Mouse (Mus musculus): ENCODE measurements around the gene Apoc4. TPM values are rescaled to one million over a fixed set of nuclear protein-coding genes. Genes with fewer than 3 reads are reported as not detected.

Apoc4 gene
- polyA plus RNA-seq, 1 experiment from 2014 or later = not detected

DNA sequence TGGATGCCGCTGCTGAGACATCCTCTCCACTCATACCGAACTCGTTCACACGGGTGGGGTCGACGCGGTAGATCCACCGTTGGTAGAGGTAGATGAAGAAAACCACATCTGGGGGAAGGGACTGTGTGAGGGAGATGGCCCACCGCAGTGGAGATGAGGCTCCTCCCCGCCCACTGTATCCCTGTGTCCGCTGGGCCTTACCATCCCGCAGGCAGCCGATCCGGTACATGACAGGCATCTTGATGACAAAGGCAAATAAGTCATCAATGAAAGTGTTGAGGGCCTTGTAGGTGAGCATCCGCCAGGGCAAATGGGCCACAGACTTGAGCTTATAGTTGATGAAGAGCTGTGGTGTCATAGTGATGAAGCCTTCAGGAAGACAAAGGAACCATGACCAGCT lies 47.4 kb downstream of the Apoc4 start:
- no peak for ATAC-seq (replicated peaks)
- no peaks in the 10 kb centered on the region for H3K27me3 ChIP-seq

DNA sequence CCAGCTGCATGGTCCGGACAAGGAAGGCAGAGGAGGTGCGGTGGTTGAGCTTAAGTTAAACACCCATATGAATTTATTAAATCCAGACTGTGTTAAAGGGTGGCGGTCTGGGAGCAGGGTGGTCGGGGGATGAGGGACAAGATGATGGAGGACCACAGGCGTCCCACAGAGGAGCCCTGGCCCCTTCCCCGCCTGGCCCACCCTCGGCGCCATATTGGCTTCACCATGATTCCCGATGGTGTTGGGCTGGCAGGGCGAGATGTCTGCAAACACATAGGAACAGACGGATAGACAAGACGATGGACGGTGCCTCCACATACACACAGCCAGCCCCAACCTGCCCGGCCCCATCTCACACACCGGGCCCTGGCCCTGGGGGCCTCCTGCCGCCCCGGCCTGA lies 48.1 kb downstream of the Apoc4 start:
- H3K36me3 ChIP-seq = peaks cover 64% of the 10 kb centered on the region
- H3K4me1 ChIP-seq = peaks cover 13% of the 10 kb centered on the region
- H3K27me3 ChIP-seq = no peaks in the 10 kb centered on the region
- H3K4me3 ChIP-seq = no peak overlapping the region
- no peak overlapping the region for H3K4me2 ChIP-seq (replicated peaks)
- 93% methylated on average over 17 of the region's 17 CpGs for WGBS
- ATAC-seq (replicated peaks) = no peak
- no peaks in the 10 kb centered on the region for H3K9me3 ChIP-seq
- H3K9ac ChIP-seq (replicated peaks) = no peak overlapping the region
- H3K27ac ChIP-seq (replicated peaks) = no peak overlapping the region

More for the DNA sequence above, 47.4 kb downstream of the Apoc4 start:
- Histone ChIP-seq H3K4me1 (peaks cover 7% of the 10 kb centered on the region), H3K27ac (replicated peaks) (no peak overlapping the region), H3K36me3 (peaks cover 70% of the 10 kb centered on the region), H3K9ac (replicated peaks) (no peak overlapping the region), H3K4me3 (no peak overlapping the region), H3K9me3 (no peaks in the 10 kb centered on the region), H3K4me2 (replicated peaks) (no peak overlapping the region)
- 95% methylated on average over 15 of the region's 15 CpGs for WGBS

DNA sequence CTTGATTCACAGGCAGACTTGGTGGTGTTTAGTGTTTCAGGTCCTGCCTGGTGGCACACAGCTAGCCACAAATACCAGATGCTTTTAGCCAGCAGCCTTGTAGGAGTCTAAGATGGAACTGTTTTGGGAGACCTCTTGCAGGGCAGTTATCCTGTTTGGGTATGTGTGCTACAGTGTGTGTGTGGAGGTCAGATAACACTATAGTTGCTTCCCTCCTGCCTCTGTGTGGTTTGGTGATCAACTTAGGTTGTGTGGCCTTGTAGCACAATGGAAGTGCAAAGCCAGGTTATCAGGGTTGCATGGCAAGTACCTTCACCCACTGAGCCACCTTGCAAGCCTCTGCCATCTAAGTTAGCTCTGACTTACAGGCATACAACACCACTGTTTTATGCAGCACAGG lies 48.6 kb downstream of the Apoc4 start:
- H3K4me3 ChIP-seq = no peak overlapping the region
- no peak overlapping the region for H3K27ac ChIP-seq (replicated peaks)
- H3K4me2 ChIP-seq (replicated peaks) = no peak overlapping the region
- ATAC-seq (replicated peaks) = no peak
- peaks cover 59% of the 10 kb centered on the region for H3K36me3 ChIP-seq
- peaks cover 15% of the 10 kb centered on the region for H3K4me1 ChIP-seq
- H3K9me3 ChIP-seq = no peaks in the 10 kb centered on the region
- no peak overlapping the region for H3K9ac ChIP-seq (replicated peaks)
- H3K27me3 ChIP-seq = no peaks in the 10 kb centered on the region

GRCm38 (mm10) chr7:19632275-19632674 lies 49.0 kb downstream of the Apoc4 start:
- H3K4me2 ChIP-seq (replicated peaks) = no peak overlapping the region
- H3K4me1 ChIP-seq = peaks cover 15% of the 10 kb centered on the region
- peaks cover 54% of the 10 kb centered on the region for H3K36me3 ChIP-seq
- no peak for ATAC-seq (replicated peaks)
- no peaks in the 10 kb centered on the region for H3K9me3 ChIP-seq
- no peak overlapping the region for H3K9ac ChIP-seq (replicated peaks)
- H3K27me3 ChIP-seq = no peaks in the 10 kb centered on the region
- H3K27ac ChIP-seq (replicated peaks) = no peak overlapping the region
- H3K4me3 ChIP-seq = no peak overlapping the region

DNA sequence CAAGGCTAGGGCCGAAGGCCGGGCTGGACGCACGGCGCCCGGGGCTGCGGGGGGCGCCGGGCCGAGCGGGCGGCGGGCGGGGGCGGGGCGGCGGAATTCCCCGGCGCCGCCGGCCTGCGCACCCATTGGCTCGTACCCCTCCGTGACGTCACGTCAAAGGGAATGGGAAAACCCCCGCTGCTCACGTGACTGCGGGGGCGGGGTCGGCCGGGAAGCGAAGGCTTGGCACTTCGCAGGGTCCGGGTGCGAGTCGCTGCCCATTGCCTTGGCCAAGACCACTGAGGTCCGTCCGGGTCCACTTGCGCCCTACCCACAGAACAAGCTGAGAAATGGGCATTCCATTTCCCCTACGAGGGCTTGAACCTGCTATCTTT lies 51.9 kb downstream of the Apoc4 start, which contains the start of gene Relb:
Gene Relb, minus strand, starts transcription at position 78 of the 374 bp plus-strand sequence.
- Histone ChIP-seq H3K4me2 (replicated peaks) (peak within 1 kb of the TSS; percentile 99), H3K27ac (replicated peaks) (peak within 1 kb of the TSS; percentile 74), H3K27me3 (no peaks in the 10 kb centered on the region), H3K4me3 (peak within 1 kb of the TSS; percentile 89), H3K9me3 (no peaks in the 10 kb centered on the region), H3K9ac (replicated peaks) (peak within 1 kb of the TSS; percentile 53), H3K36me3 (peaks cover 27% of the 10 kb centered on the region), H3K4me1 (peaks cover 15% of the 10 kb centered on the region)
- WGBS = under 1% methylated on average over 35 of the region's 41 CpGs
- peak; percentile 68 for ATAC-seq (replicated peaks)

GRCm38 (mm10) chr7:19628536-19629360 lies 52.5 kb downstream of the Apoc4 start:
- Histone ChIP-seq H3K36me3 (peaks cover 21% of the 10 kb centered on the region), H3K9me3 (no peaks in the 10 kb centered on the region), H3K27me3 (no peaks in the 10 kb centered on the region), H3K4me3 (peak overlapping the region; percentile 89), H3K4me2 (replicated peaks) (peak overlapping the region; percentile 99), H3K27ac (replicated peaks) (peak overlapping the region; percentile 74), H3K4me1 (peaks cover 15% of the 10 kb centered on the region), H3K9ac (replicated peaks) (peak overlapping the region; percentile 53)
- WGBS = under 1% methylated on average over 57 of the region's 57 CpGs
- peak; percentile 86 for ATAC-seq (replicated peaks)

GRCm38 (mm10) chr7:19628192-19628535 lies 53.1 kb downstream of the Apoc4 start:
- Histone ChIP-seq H3K27me3 (no peaks in the 10 kb centered on the region), H3K27ac (replicated peaks) (peak overlapping the region; percentile 74), H3K9me3 (no peaks in the 10 kb centered on the region), H3K4me1 (peaks cover 15% of the 10 kb centered on the region), H3K9ac (replicated peaks) (no peak overlapping the region; the same call in 1 of the 2 replicates), H3K36me3 (peaks cover 15% of the 10 kb centered on the region), H3K4me2 (replicated peaks) (peak overlapping the region; percentile 99), H3K4me3 (peak overlapping the region; percentile 89)
- WGBS = 19% methylated on average over 17 of the region's 17 CpGs
- ATAC-seq (replicated peaks) = no peak; the same call in 1 of the 2 replicates

Other genes starting within 250 kb of the Apoc4 start
- 18.3 and 18.8 TPM in 2 replicates for gene Mark4, start 222.7 kb downstream of the Apoc4 start, polyA plus RNA-seq (2015; fragmentation: Nextera tagmentation; extraction: Ambion mirVana)
- gene Exoc3l2, start 218.1 kb downstream of the Apoc4 start, polyA plus RNA-seq (2015; fragmentation: Nextera tagmentation; extraction: Ambion mirVana) = 0.17 and 0.29 TPM in 2 replicates
- 4.9 and 5.4 TPM in 2 replicates for gene Bloc1s3, start 173.1 kb downstream of the Apoc4 start, polyA plus RNA-seq (2015; fragmentation: Nextera tagmentation; extraction: Ambion mirVana)
- gene Trappc6a, start 173.1 kb downstream of the Apoc4 start, polyA plus RNA-seq (2015; fragmentation: Nextera tagmentation; extraction: Ambion mirVana) = 35.3 and 43.0 TPM in 2 replicates
- gene Nkpd1, start 163.6 kb downstream of the Apoc4 start, polyA plus RNA-seq (2015; fragmentation: Nextera tagmentation; extraction: Ambion mirVana) = 0.66 and 0.75 TPM in 2 replicates
- gene Ppp1r37, start 118.4 kb downstream of the Apoc4 start, polyA plus RNA-seq (2015; fragmentation: Nextera tagmentation; extraction: Ambion mirVana) = 37.8 and 40.5 TPM in 2 replicates
- gene Zfp296, start 104.2 kb downstream of the Apoc4 start, polyA plus RNA-seq (2015; fragmentation: Nextera tagmentation; extraction: Ambion mirVana) = 0.19 and 0.57 TPM in 2 replicates
- gene Gemin7, start 103.9 kb downstream of the Apoc4 start, polyA plus RNA-seq (2015; fragmentation: Nextera tagmentation; extraction: Ambion mirVana) = 124 and 127 TPM in 2 replicates
- 61.3 and 64.9 TPM in 2 replicates for gene Clasrp, start 77.0 kb downstream of the Apoc4 start, polyA plus RNA-seq (2015; fragmentation: Nextera tagmentation; extraction: Ambion mirVana)
- gene Relb, start 52.0 kb downstream of the Apoc4 start, polyA plus RNA-seq (2015; fragmentation: Nextera tagmentation; extraction: Ambion mirVana) = 2.6 and 2.7 TPM in 2 replicates
- gene Clptm1, start 16.4 kb downstream of the Apoc4 start, polyA plus RNA-seq (2015; fragmentation: Nextera tagmentation; extraction: Ambion mirVana) = 92.4 and 99.6 TPM in 2 replicates
- not detected in 2 replicates for gene Apoc2, start 3.5 kb downstream of the Apoc4 start, polyA plus RNA-seq (2015; fragmentation: Nextera tagmentation; extraction: Ambion mirVana)
- not detected in 2 replicates for gene Gm44805, start 56 bp downstream of the Apoc4 start, polyA plus RNA-seq (2015; fragmentation: Nextera tagmentation; extraction: Ambion mirVana)
- 1.2 TPM in 2 replicates for gene Apoc1, start 11.2 kb upstream of the Apoc4 start, polyA plus RNA-seq (2015; fragmentation: Nextera tagmentation; extraction: Ambion mirVana)
- gene Apoe, start 17.7 kb upstream of the Apoc4 start, polyA plus RNA-seq (2015; fragmentation: Nextera tagmentation; extraction: Ambion mirVana) = 236 and 265 TPM in 2 replicates
- 137 and 147 TPM in 2 replicates for gene Tomm40, start 34.0 kb upstream of the Apoc4 start, polyA plus RNA-seq (2015; fragmentation: Nextera tagmentation; extraction: Ambion mirVana)
- gene Nectin2, start 69.0 kb upstream of the Apoc4 start, polyA plus RNA-seq (2015; fragmentation: Nextera tagmentation; extraction: Ambion mirVana) = 42.6 and 45.3 TPM in 2 replicates
- 6.8 TPM in 2 replicates for gene Bcam, start 89.5 kb upstream of the Apoc4 start, polyA plus RNA-seq (2015; fragmentation: Nextera tagmentation; extraction: Ambion mirVana)
- not detected in 2 replicates for gene Cblc, start 115.3 kb upstream of the Apoc4 start, polyA plus RNA-seq (2015; fragmentation: Nextera tagmentation; extraction: Ambion mirVana)
- 1.0 and 1.3 TPM in 2 replicates for gene Bcl3, start 141.3 kb upstream of the Apoc4 start, polyA plus RNA-seq (2015; fragmentation: Nextera tagmentation; extraction: Ambion mirVana)
- 7.6 and 8.4 TPM in 2 replicates for gene Gm19345, start 170.5 kb upstream of the Apoc4 start, polyA plus RNA-seq (2015; fragmentation: Nextera tagmentation; extraction: Ambion mirVana)
- 0.43 and 0.50 TPM in 2 replicates for gene Ceacam16, start 179.8 kb upstream of the Apoc4 start, polyA plus RNA-seq (2015; fragmentation: Nextera tagmentation; extraction: Ambion mirVana)
- gene Ceacam19, start 206.5 kb upstream of the Apoc4 start, polyA plus RNA-seq (2015; fragmentation: Nextera tagmentation; extraction: Ambion mirVana) = not detected in 2 replicates
- 7.1 and 7.3 TPM in 2 replicates for gene Pvr, start 239.7 kb upstream of the Apoc4 start, polyA plus RNA-seq (2015; fragmentation: Nextera tagmentation; extraction: Ambion mirVana)

Measured in forebrain, embryonic 15.5 days (tissue).